Mouse (Mus musculus) intestine, postnatal 0 days (tissue): ENCODE data around the gene Frmd4b. TPM values are rescaled to one million over a fixed set of nuclear protein-coding genes. Genes with fewer than 3 reads are reported as not detected.

ENCODE experiments used
- ATAC-seq: fragments of 200-750 bp; cut with Nextera tagmentation; 2 replicates; pipeline ENCODE4 v1.8.0; 2017; ENCODE audit warnings: mild to moderate bottlenecking, moderate TSS enrichment, moderate library complexity
- H3K27ac ChIP-seq: fragments of 300-500 bp; sonication (generic); 2 replicates; pipeline ENCODE4 v1.5.1; 2014; ENCODE audit warnings: mild to moderate bottlenecking, low read depth, low read length, moderate library complexity
- H3K27me3 ChIP-seq: fragments of 300-500 bp; sonication (generic); replicated peaks from 2 replicates; pipeline ENCODE4 v1.6.1; 2014; ENCODE audit warnings: low read length, mixed read lengths; ENCODE audit not compliant: control insufficient read depth, insufficient read depth
- H3K36me3 ChIP-seq: fragments of 300-500 bp; sonication (generic); 2 replicates; pipeline ENCODE4 v1.6.1; 2014; ENCODE audit warnings: mild to moderate bottlenecking, moderate library complexity; ENCODE audit not compliant: control insufficient read depth, insufficient read depth
- H3K4me1 ChIP-seq: fragments of 300-500 bp; sonication (generic); replicated peaks from 2 replicates; pipeline ENCODE4 v1.6.1; 2014; ENCODE audit warnings: antibody characterized with exemption, low read length, mixed read lengths; ENCODE audit not compliant: control insufficient read depth, insufficient read depth
- H3K4me2 ChIP-seq: fragments of 300-500 bp; sonication (generic); replicated peaks from 2 replicates; pipeline ENCODE4 v1.6.1; 2014; ENCODE audit warnings: low read depth, mild to moderate bottlenecking, moderate library complexity
- H3K4me3 ChIP-seq: fragments of 300-500 bp; sonication (generic); 2 replicates; pipeline ENCODE4 v1.5.1; 2014; ENCODE audit warnings: low read depth, low read length
- H3K9ac ChIP-seq: fragments of 300-500 bp; sonication (generic); 2 replicates; pipeline ENCODE4 v1.6.1; 2014; ENCODE audit warnings: mild to moderate bottlenecking, low read depth, low read length
- H3K9me3 ChIP-seq: fragments of 300-500 bp; sonication (generic); 2 replicates; pipeline ENCODE4 v1.6.1; 2016; ENCODE audit warnings: mixed run types; ENCODE audit not compliant: control insufficient read depth
- CTCF ChIP-seq: sonication (generic); IDR thresholded peaks from 2 replicates; pipeline ENCODE4 v1.5.1; 2016; ENCODE audit warnings: low read depth, mild to moderate bottlenecking, control low read depth, antibody characterized with exemption, moderate library complexity
- WGBS: fragments of 180-500 bp; shearing (Covaris S2); extraction: QIAGEN DNeasy Blood & Tissue Kit; methylation state at CpG from one replicate; pipeline ENCODE4 v1.1.7; 2014; 5-methylcytosine and 5-hydroxymethylcytosine counted together
- polyA plus RNA-seq: library from polyadenylated mRNA; unstranded; fragments of >200 nt; fragmentation: Nextera tagmentation; extraction: Ambion mirVana; gene quantifications from 2 replicates; pipeline ENCODE4 v1.2.1, GENCODE M21; 2015

Gene Frmd4b
- polyA plus RNA-seq: 5.1 and 5.7 TPM in 2 replicates

DNA sequence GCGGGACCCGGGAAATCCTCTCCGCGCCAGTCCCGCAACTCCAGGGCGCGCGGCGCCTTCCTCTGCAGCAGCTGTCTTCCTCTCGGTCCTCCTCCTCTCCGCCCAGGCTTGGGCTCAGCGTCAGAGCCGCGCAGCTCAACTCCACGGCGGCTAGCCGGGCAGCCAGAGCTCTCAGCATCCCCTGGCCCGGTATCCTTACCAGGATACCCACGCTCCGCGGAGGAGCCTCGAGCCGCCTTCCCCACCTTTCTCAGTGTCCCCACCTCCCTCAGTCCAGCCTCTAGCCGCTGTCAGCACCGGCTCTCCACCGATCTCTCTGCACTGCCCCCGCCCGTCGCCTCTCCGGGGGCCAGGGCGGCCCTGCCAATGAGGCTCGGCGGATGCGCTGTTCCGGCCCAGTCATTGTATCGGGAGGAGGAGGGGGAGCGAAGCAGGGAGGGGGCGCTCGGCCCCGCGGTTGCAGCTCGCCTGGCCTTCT, at the start of gene Frmd4b:
Frmd4b (minus strand) TSS at position 276 of the 478 bp plus-strand sequence.
- Histone ChIP-seq H3K4me3 (peak within 1 kb of the TSS; percentile 52), H3K27me3 (peaks cover 8% of the 10 kb centered on the region; the same call in 1 of the 2 replicates), H3K9ac (peak within 1 kb of the TSS; percentile 37; the same call in 1 of the 2 replicates), H3K36me3 (no peaks in the 10 kb centered on the region), H3K4me2 (peak within 1 kb of the TSS; percentile 86), H3K27ac (no peak within 1 kb of the TSS), H3K4me1 (no peaks in the 10 kb centered on the region; the same call in 1 of the 2 replicates), H3K9me3 (no peaks in the 10 kb centered on the region)
- 0% methylated on average over 42 of the region's 42 CpGs for WGBS
- TF ChIP-seq CTCF: no peak
- ATAC-seq: peak; percentile 41; the same call in 1 of the 2 replicates

DNA sequence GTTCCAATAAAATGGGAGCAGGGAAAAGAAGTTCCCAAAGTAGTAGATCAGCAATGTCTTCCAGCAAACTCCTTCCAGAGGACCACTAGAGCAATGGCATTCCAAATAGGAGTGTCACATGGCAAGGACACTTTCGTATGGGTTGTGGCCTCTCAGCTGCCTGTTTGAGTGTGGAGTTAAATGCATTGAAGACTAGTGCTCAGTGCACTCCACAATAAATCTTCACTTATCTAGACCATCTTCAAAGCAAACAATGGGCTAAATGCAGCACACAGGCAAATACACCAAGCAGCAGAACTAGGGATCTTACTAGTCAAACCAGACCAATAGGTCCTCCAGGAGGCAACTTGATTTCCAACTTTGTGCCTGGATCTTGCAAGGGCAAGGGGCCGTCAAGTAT, 49.1 kb upstream of the Frmd4b start:
- no peaks in the 10 kb centered on the region for H3K36me3 ChIP-seq
- no peak overlapping the region for H3K4me2 ChIP-seq
- H3K27me3 ChIP-seq: no peaks in the 10 kb centered on the region
- H3K4me1 ChIP-seq: no peaks in the 10 kb centered on the region
- no peak overlapping the region for H3K4me3 ChIP-seq
- WGBS: 16% methylated on average over 2 of the region's 2 CpGs
- no peak for TF ChIP-seq CTCF
- no peaks in the 10 kb centered on the region for H3K9me3 ChIP-seq
- no peak for ATAC-seq
- no peak overlapping the region for H3K27ac ChIP-seq
- no peak overlapping the region for H3K9ac ChIP-seq

DNA sequence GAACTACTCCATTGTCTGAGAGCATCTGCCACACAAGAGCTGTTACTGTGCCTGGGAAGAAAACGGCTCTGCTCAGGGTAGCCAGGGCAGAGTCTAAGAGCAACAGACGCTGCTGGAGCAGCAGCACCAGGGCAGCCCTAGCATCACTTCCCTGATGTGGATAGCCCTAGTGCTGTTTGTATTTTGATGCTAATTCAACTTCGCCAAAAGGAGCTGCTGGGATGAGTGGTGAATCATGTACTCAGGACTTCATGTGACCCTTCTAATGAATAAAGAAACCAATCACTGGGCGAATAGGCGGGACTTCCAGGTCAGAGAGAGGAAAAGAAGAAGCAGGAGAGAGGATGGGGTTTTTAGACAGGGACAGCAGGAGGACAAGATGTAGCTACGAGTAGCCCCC, 41.6 kb upstream of the Frmd4b start:
- Histone ChIP-seq H3K9ac (no peak overlapping the region), H3K4me3 (no peak overlapping the region), H3K4me2 (no peak overlapping the region), H3K27me3 (no peaks in the 10 kb centered on the region), H3K36me3 (no peaks in the 10 kb centered on the region), H3K9me3 (no peaks in the 10 kb centered on the region), H3K27ac (no peak overlapping the region), H3K4me1 (no peaks in the 10 kb centered on the region)
- 89% methylated on average over 6 of the region's 6 CpGs for WGBS
- no peak for TF ChIP-seq CTCF
- no peak for ATAC-seq

DNA sequence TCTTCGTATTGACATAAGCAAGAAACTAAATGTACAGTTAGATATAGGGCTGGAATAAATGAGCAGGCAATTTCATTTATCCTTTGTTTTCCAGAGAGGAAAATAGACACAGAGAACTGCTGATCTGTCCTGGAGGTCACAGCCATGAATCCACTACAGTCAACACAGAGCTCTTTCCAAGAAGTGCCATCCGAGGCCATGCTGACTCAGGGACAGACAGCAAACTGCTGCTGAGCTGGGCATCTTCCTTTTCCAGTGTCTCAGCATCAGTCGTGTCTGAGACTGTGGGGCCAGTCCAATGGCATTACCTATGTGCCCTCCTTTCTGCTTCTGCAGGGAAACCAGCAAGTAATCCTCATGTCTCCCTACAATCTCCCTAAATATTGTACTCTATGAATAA, 38.6 kb upstream of the Frmd4b start:
- Histone ChIP-seq H3K36me3 (no peaks in the 10 kb centered on the region), H3K4me2 (no peak overlapping the region), H3K27ac (no peak overlapping the region), H3K4me1 (no peaks in the 10 kb centered on the region), H3K9me3 (no peaks in the 10 kb centered on the region), H3K27me3 (no peaks in the 10 kb centered on the region), H3K9ac (no peak overlapping the region), H3K4me3 (no peak overlapping the region)
- WGBS: 84% methylated on average over 3 of the region's 3 CpGs
- ATAC-seq: no peak
- no peak for TF ChIP-seq CTCF

DNA sequence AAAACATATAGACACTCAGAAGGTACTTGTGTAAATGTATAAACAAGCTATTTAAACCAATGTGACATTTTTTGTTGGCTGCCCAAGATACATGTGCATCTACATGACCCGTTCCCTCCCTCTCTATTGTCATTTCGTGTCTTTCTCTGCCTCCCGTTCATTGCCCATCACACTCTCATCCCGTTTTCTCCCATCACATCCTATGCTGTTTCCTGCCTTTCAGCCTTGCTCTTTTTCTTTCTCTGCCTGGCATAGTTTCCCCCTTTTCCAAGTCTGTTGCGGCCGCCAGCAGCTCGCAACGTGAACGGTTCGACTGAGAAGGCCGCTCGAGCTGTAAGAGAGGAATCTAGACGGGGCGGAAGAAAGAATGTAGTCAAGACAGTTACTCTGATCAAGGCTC, 30.2 kb upstream of the Frmd4b start:
- Histone ChIP-seq H3K36me3 (no peaks in the 10 kb centered on the region), H3K4me3 (no peak overlapping the region), H3K27me3 (no peaks in the 10 kb centered on the region), H3K4me2 (no peak overlapping the region), H3K4me1 (no peaks in the 10 kb centered on the region), H3K9ac (no peak overlapping the region), H3K9me3 (no peaks in the 10 kb centered on the region), H3K27ac (no peak overlapping the region)
- no peak for TF ChIP-seq CTCF
- WGBS: 95% methylated on average over 14 of the region's 14 CpGs
- no peak for ATAC-seq

DNA sequence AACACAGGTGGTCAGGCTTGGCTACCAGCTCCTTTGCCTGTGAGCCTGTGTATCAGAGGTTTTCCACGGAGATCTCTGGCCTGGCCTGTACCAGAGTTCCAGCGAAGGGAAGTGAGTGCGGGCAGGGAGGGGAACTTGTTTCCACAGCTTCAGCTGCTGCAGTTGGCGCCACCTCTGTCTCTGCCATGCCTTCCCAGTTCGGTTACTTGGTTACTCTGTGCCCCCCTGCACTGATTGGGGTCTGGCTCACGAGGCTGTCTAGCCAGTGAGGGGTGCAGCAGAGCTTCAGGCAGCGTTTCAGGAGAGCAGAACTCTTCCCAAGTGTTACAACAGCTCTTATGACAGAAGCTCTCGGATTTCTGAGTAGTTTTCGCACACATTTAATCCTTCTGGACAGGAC, 6.0 kb upstream of the Frmd4b start:
- H3K9me3 ChIP-seq: no peaks in the 10 kb centered on the region
- no peak overlapping the region for H3K4me2 ChIP-seq
- no peaks in the 10 kb centered on the region for H3K4me1 ChIP-seq
- H3K36me3 ChIP-seq: no peaks in the 10 kb centered on the region
- no peak for TF ChIP-seq CTCF
- WGBS: 64% methylated on average over 9 of the region's 9 CpGs
- H3K9ac ChIP-seq: no peak overlapping the region
- H3K4me3 ChIP-seq: no peak overlapping the region
- no peaks in the 10 kb centered on the region for H3K27me3 ChIP-seq
- ATAC-seq: no peak
- no peak overlapping the region for H3K27ac ChIP-seq

DNA sequence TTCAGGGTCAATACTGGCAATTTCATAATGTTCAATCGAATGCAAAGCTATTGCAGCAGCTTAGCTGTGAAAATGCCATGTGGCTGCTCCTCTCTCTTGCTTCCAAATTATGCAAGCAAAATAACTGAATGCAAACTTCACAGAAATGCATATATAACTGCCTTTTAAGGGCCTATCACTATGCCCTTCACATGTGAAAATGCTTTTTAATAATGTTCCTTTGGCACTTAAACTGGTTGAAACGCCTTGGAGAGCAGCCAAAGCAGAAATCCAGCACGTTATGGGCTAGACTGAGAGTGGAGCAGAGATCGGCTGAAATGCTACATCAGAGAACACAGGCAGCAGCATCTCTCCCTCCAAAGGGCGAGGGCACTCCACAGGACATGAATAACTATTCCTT, 4.9 kb upstream of the Frmd4b start:
- no peak for TF ChIP-seq CTCF
- no peak overlapping the region for H3K4me3 ChIP-seq
- H3K9ac ChIP-seq: no peak overlapping the region
- no peak overlapping the region for H3K4me2 ChIP-seq
- H3K4me1 ChIP-seq: no peaks in the 10 kb centered on the region
- H3K9me3 ChIP-seq: no peaks in the 10 kb centered on the region
- H3K36me3 ChIP-seq: no peaks in the 10 kb centered on the region
- WGBS: 63% methylated on average over 5 of the region's 5 CpGs
- H3K27me3 ChIP-seq: peaks cover 6% of the 10 kb centered on the region; the same call in 1 of the 2 replicates
- no peak for ATAC-seq
- H3K27ac ChIP-seq: no peak overlapping the region
